Mouse (Mus musculus) monocyte, adult 2 months (primary cell): ENCODE results near the gene Negr1.

ENCODE experiments used
- DNase-seq, 2 experiments: peaks; one replicate each; pipeline ENCODE4 v3.0.0; 2022; ENCODE audit warnings: low spot score in 2 of 2, low read depth in 1 of 2

Gene Negr1

DNA sequence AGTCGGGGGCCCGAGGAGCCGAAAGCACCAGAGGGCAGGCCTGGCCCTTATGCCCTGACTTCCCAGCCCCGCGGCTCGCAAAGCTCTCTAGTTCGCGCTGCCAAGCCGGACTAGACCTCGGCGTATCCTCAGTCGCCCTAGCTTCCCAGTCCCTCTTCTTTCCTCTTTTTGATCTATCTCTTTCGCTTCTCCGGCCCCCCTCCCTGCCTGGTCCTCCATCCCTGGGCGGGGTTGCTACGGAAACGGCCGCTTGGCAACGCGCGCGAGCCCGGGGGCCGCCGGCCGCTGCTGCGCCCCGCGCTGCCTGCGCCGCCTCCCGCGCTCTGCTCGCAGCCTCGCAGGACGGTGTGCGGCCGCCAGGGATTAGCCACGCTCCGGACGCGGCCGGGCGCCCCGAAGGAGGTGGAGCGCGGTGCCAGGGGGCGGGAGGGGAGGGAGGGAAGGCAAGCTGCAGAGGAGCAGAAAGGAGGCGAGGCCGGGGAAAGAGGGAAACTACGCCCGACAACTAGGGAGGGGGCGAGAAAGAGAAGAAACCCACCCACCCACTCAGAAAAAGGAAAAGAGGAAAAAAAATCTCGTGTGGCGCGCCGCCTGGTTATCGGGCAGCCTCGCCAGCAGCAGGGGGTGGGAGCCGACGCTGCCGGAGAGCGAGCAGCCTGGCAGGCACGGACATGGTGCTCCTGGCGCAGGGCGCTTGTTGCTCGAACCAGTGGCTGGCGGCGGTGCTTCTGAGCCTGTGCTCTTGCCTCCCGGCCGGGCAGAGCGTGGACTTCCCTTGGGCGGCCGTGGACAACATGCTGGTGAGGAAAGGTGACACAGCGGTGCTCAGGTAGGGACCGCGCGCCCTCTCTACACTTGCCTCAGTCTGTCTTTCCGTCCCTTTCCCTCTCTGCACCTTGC lies at the start of gene Negr1:
Gene Negr1, plus strand, starts transcription at position 271 of the 900 bp plus-strand sequence.
- DNase-seq = no peak

DNA sequence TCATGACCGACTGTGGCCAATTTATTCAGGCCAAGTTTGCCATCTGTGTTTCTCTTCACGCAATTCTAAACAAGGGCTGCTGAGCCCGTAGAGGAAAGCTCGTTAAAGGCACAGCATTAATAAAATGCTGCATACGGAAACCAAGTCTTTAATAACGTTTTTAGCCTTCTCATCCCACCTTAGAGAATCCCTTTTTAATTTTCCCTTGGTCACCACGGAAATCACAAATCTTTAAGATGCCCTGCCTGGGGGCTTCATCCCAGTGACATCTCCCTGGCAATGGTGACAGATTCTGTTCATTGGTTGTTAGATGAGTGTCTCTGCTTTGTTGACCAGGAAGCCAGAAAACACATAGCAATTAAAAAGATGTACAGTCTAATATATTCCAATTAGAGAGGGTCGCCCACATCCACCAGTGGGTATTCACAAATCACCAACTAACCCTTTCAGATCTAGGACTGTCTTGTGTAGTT lies 35.1 kb upstream of the Negr1 start:
- DNase-seq = no peak

DNA sequence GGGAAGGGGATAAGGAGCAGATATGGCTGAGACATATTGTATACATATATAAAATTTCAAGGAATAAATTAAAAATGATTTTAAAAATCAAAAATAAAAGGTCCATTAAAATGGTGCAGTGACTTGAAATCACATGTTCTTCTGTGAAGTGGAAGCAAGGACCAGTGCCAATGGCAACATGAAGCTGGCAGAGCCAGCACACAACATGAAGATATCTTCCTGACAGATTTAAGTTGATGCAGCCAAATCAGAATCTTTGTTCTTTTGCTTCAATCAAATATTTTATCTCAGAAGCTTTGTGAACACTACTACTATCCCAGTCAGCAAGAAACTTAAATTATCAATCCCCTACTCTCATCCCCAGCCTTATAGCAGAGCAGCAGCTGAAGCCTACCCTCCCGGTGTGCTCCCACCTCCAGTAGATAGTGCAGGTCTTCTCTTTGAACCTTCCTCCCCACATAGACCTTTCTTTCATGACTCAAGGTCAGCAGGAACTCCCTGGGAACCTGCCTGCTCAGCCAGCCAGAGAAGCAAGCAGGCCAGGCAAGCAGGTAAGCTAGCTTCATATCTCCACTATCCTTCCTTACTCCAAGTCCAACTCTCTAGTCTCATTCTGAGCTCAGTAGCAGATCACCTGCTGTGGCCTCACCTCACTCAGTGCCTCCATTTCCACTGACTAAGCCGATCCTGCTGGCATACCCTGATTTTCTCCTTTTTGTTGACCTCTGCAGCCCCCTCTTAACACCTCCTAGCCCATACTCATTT lies 34.2 kb upstream of the Negr1 start:
- DNase-seq = no peak

DNA sequence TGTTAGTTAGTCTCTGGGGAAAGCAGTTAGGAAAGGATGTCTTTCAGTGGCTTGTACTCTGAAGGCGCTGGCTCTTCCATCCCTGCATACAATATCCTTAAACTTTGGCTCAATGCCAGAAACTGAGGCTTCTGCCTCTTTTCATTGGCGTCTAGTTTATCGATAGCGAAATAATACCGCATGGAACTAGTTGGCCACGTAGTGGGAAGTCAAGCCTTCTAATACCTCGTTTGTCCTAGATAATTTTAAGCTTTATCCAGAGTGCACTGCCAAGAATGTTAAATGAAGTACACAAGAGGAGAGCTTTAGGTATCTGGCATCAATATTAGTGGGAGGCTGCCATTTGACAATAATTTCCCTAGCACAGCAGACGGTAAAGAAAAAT lies 2.2 kb upstream of the Negr1 start:
- DNase-seq = no peak

DNA sequence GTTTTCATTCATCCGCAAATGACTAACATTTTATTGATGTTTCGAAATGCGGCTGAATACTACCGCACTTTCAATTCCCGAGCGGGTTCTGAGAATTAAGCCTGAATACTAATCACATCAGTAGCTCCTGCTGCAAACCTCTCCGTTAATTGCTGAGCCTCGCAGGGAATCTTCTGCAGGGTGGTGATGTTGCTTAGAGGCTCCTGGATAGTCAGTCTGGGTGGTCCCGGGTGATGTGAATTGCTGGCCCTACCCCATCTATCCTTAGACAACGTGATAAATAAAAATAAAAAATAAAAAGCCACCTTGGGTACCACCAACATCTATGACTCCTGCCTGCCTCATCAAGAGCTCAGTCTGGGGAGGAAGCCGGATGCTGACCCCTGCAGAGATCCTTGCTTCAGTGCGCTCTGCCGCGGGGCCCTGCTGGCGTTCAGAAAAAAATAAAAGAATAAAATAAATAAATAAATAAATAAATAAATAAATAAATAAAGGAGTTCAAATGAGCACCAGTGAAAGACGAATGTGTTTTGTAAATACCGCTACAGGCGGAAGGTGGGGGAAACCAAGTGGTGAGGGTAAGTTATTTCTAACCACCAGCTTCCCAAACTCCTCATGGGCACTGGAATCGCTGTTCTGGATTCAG lies 1.6 kb upstream of the Negr1 start:
- DNase-seq = no peak

DNA sequence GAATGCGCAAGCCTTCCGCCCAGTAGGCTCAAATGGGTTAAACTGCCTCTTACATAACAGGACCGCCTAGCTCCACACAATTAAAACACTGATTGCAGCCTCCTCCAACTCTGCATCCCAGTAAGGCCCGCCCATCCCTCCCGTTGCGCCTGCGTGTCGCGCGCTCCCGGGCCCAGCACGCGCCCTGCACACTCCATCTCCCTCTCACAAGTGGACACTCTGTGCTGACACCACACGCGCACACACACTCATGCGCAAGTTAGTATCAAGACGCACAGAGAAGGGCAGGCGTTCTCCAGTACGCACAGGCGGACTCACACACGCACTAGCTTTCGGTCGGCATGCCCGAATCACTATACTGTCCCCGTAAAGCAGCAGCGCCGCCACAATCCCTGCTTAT lies 828 bp upstream of the Negr1 start:
- DNase-seq = no peak

DNA sequence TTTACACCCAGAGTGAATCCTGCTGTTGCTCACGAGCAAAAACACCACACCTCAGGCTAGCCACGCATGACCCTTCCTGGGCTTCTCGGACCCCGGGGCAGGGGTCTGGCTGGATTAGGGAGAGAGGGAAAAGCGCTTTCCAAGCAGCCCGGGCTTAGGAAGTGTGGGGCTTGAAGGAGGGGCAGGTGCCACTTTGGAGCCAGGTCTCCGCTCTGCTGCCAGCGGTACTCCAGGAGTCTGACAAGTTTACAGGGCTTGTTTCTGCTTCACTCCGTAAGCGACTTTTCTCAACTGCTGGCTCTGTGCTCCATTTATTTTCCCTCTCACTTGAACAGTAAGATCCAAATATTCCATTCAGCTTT lies 811 bp downstream of the Negr1 start:
- no peak for DNase-seq

DNA sequence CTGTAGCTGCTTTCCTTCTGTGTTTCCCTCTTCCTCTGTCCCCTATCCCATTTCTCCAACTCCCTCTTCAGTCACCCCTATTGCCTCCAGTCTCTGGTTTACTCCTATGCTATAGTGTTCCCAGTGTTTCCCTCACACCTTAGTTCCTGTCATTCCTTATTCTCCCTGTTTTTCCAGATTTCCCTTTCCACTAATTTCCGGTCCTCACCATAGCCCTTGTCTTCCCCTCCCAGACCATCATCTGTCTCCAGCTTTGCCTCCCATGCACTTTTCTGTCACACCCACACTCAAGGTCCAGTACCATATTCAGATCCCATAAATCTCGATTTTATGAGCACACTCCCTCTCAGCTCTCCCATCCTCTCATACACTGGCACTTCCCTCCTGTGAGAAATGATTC lies 1.2 kb downstream of the Negr1 start:
- no peak for DNase-seq

DNA sequence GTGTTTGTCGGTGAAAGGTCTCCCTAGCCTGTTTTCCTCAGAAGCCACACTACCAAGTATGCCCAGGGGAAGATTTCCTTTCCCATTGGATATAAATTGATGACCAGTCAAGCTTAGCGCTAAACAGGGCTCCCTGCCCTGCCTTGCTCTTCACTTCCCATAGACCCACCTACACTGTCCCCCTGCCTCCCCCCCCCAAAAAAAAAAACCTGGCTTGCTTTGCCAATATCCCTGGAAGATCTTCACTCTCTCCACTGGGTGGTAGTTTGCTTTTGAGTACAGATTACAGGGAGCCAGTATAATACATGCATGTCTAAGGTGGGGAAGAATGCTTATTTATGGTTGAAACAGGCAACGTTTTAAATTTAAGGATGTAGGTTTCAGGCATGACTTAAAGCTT lies 1.8 kb downstream of the Negr1 start:
- no peak for DNase-seq

DNA sequence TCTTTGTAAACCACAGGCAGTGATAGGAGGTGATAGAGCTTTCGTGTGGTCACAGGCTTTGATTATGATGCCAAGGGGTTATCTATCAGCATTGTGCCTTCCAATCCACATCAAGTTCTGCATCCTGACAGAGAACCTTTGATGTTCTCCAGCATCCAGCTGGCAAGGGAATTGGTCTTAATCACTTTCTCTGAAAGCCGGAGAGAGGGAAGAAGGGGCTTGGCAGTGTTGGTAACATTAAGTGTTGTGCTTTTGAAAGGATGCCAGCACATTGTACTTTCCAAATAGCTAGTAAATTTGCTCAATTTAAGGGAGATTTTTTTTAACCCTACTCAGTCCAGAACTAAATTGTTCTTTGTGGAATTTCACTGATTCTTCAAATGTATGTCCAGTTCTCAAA lies 11.9 kb downstream of the Negr1 start:
- no peak for DNase-seq

DNA sequence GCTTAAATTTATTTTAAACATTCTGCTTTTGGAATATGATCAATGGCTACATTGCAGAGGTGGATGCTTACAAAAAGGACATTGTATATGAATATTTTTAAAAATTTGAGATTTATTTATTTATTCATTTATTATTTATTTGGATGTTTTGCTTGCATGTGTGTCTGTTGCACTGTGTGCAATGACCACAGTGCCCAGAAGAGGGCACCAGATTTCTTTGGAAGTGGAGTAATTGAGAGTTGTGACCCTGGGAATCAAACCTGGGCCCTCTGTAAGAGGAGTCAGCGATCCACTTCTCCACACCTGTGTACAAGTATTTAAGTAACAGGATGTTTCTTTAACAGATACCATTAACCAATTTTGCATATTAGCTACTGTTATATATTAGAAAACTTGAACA lies 14.7 kb downstream of the Negr1 start:
- DNase-seq = no peak

DNA sequence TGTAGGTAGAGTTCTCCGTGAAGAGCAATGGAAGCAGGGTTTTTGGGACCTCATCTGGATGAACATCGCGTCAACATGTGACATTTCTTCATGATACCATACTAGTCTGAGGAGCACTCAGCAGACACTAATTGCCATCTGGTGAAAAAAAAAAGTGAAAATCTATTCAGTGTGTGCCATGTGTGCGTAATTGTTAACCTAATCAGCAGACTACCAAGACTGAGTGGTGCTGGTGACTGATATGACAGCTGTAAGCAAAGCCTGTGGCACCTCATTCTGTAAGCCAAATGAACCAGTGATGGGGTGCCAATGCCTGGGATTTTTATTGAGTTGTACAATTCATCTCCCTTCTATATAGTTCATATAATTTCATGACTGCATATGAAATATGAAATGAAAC lies 29.0 kb downstream of the Negr1 start:
- no peak for DNase-seq

DNA sequence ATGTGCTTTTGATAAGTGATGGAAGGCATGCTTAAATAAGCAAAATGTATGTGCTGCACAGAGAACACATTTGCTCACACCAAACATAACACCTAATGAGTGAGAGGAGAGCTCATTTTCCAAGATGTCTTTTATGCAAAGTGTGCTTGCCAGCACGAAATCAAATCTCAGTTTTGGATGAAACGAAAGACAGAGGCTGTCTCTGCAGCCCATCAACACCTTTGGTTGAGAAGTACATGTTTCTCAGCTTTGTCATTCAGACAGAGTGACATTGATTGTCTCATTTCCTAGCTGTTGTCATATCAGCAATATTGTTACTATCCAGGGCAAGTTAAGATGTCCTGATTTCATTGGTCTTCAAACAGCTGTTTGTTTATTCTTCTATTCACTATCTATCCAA lies 29.5 kb downstream of the Negr1 start:
- DNase-seq = no peak

DNA sequence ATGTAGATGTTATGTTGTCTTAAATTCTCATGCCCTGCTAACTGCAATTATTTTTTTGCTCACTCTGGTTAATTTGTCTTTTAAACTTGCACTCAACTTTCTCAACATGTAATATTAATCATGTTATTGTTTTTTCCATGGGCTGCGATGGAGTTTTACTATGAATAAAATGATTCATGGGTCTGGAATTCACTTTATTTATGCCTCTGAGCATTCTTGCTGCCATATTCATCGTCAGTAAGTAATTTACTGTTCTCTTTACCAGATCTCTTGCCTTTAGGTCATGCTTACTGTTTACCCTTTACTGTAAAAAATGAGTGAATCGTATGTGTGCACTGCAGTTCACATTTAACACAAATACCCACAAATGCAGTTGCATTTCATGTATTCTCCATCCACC lies 45.3 kb downstream of the Negr1 start:
- DNase-seq = no peak

DNA sequence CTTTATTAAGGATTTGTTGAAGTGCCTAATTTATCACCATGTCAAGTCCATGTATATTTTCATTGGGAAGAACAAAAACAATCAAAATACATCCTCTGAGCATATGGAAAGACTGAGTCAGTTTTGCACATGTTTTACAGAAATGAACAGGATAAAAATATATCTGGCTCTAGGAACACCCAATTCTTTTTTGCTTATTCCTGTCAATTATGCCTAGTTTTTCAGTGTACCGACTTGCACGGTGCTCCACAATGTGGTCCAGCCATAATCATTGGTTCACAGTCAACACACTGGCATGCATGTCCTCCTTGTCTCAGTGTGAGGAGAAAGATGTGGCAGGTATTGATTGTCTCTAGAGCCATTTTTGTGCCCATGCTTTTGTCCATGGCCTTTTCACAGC lies 58.3 kb downstream of the Negr1 start:
- no peak for DNase-seq

DNA sequence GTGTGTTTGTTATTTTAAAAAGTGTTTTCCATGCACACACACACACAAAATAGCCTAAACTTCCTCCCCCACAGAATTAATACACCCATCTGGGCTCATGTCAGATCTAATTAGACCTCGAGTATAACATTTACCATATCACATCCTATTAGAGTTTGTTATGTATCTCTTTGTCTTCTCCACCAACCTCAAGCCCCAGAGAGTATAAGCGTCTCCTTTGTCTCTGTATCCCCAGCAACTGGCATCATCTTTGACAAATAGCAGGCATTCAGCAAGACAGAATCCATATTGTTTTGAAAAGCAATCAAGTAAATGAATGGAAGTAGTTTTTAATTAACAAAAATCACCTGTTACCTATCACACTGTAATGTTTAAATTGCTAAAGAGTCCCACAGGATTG lies 67.0 kb downstream of the Negr1 start:
- DNase-seq = no peak

DNA sequence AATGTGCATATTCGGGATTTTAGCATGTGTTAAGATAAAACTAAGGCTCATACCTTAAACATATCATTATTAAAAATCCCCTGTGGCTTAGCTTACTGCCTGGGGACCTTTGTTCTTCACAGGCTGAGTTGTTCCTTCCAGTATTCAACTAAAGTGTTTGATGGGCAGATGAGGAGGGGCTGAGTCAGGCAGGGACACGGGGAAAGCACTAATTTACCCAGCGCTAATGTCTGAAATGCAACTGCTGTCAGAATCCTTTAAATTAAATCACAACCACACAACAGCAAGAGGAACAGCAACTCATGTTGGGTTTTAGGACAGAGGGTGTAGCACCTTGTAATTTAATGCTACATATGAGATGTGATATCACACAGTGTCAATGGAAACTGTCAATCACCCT lies 71.3 kb downstream of the Negr1 start:
- DNase-seq = no peak

DNA sequence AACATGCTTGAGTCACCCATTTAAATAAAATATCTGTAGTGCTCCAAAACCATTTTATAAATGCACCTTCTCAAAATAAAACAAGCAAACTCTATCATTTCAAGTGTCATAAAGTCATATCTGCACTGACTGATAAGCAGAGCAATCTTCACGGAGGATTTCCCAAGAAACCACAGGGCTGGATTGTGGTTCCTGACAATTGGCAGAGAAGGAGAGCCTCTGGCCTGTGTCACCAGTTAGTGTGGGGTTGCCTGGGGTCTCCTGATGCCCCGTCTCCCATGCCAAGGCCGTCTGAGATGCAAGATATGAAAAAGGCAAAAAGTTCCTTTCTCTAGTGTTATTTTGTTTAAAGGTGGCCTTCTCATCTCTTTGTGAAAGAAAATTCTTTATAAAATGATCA lies 77.8 kb downstream of the Negr1 start:
- no peak for DNase-seq

DNA sequence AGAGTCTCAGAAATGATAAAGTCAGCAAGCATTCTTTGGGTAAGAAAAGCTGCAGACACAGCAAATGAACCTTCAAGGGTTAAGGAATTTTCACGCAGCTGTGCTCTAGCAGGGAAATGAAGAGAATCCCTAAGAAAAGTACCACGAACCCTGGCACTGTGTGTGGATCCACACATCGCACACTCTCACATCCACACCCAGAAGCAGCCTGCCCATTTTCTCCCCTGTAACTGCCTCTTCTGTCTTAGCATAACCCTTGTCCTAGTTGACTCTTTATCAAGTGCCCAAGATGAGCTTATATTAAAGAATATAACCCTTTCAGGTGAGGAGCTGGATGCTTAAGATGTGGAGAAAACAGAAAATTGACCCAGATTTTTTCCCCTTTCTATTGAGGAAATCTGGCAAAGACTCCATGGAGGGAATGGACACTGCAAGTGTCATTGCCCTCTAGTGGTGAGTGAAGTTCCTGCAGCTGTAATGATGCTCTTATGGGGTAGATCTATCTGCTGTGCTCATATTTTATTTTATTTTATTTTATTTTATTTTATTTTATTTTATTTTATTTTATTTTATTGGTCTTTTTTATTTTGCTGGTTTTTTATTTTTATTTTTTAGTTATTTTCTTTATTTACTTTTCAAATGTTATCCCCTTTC lies 82.2 kb downstream of the Negr1 start:
- no peak for DNase-seq

DNA sequence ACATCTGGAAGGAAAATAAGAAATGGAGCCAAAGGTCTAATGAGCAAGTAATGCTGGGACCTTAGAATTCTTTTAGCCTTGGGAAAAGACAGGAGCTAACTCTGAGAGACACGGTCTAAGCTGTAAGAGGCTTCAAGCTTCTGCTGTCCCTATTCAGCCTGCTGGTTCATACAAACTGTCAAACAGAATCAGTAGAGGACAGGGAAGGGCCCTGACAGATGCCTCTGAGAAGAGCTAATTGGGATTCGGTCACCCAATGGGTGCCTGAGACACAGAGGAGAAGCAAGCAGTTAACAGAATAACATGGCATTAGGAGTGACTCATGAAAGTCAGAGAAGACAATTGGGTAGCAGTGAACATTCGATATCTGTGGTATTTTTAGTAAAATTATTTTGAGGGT lies 86.8 kb downstream of the Negr1 start:
- no peak for DNase-seq

DNA sequence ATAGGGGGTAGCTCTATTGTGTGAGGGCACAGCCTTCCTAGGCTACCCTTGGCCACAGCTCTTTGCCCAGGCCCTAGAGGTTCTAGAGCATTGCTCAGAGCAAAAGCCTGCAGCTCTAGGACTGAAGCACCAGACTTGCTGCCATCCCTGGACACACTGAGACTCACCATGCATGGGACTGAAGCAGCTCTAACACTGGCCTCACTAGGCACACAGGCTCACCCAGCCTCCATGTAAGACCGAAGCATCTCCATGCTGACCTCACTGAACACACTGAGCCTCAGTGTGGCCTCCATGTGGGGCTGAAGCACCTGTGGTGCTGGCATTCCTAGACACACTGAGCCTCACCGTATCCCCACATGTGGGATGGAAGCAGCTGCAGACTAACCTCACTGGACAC lies 101.0 kb downstream of the Negr1 start:
- DNase-seq = no peak

DNA sequence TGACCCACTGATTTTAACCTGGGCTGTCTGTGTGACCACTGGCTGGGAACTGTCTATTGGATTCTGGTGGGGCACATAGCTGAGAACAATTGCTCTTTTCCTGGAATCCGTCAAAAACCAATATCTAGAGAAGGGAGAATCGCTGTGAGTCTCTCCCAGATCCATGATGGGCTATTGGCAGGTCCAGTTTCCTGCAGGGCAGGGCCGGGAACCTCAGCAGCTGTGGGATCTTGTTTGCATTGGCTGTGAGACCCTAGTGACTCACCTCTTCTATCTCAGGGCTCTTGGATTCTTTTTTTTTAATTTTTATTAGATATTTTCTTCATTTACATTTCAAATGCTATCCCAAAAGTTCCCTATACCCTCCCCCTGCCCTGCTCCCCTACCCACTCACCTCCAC lies 111.0 kb downstream of the Negr1 start:
- no peak for DNase-seq
